Mouse (Mus musculus) adrenal gland, postnatal 14 days (tissue): Measurements from ENCODE around the gene Ap4e1. TPM values are rescaled to one million over a fixed set of nuclear protein-coding genes. Genes with fewer than 3 reads are reported as not detected.
"Not testable (repeated sequence)": the region's sequence is repeated elsewhere in the genome, so short reads cannot be mapped to it uniquely, and the experiment has no call there.

Experiments used
- DNase-seq: peaks from one replicate; pipeline ENCODE4 v3.0.0; 2021; ENCODE audit warnings: mixed read lengths
- microRNA-seq, 2 experiments: library from miRNA; unstranded; fragments of <30 nt; microRNA quantifications; one replicate each; pipeline ENCODE4 v1.2.0; 2021
- total RNA-seq: library from RNA; stranded (reverse); gene quantifications from 2 replicates; pipeline ENCODE4 v1.2.3, GENCODE M21; 2021

The Ap4e1 gene
- total RNA-seq, 1 experiment from 2014 or later, result 10.5 TPM

DNA sequence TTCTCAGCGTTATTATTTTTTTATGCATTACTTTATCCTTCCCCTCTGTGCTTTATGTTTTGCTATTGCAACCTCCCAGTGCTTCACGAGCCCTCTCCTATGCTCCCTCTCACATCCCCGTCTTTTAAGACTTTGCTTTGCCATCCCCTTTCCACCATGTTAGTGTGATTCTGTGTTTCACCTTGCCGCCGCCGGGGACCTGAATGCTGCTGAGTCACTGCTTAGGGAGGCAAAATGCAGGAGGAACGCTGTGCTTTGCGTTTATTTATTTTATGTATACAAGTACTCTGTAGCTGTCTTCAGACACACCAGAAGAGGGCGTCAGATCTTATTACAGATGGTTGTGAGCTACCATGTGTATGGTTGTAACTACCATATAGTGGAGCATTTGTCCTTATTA lies 69.1 kb downstream of the Ap4e1 start:
- no peak for DNase-seq

DNA sequence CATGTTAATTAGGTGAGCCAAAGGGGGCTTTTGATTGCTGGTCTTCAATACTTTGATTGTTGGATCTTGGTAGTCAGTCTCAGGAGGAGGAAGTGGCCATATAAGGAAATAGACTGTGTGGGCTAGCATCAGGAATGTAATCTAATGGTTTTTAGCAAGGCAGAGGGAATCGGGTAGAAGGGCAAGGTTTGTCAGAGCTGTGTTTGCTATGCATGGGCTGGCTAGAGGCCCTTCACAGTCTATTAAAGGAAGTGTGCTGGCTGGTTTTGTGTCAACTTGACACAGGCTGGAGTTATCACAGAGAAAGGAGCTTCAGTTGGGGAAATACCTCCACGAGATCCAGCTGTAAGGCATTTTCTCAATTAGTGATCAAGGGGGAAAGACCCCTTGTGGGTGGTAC lies 70.5 kb downstream of the Ap4e1 start:
- not testable (repeated sequence) for DNase-seq

DNA sequence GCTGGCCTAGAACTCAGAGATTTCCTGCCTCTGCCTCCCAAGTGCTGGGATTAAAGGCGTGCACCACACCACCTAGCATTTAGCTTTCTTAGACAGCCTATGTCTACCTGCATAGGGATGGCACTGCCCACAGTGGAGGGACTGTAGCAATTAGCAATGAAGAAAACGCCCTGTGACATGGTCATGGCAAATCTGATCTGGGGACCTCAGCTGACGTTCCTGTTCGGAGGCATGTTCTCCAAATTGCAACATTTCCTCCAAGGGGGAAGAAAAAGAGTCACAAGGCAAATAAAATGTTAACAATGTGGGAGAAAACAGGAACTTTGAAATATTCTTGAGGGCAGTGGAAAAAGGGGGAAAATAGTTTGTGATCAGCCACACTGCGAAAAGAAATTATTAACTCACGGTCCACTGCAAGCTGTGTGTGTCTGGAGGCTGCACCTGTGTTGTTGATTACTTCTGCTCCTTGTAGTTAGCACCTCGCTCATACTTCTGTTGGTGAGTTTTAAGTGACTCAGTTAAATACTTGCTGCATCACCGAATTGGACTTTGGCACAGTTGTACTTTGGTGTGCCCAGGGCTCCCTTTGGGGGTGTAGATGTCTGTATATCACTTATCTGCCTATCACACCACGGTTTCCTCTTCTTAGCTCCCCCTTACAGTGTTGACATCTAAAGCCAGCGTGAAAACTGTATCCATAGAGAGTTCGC lies 71.5 kb downstream of the Ap4e1 start:
- no peak for DNase-seq

DNA sequence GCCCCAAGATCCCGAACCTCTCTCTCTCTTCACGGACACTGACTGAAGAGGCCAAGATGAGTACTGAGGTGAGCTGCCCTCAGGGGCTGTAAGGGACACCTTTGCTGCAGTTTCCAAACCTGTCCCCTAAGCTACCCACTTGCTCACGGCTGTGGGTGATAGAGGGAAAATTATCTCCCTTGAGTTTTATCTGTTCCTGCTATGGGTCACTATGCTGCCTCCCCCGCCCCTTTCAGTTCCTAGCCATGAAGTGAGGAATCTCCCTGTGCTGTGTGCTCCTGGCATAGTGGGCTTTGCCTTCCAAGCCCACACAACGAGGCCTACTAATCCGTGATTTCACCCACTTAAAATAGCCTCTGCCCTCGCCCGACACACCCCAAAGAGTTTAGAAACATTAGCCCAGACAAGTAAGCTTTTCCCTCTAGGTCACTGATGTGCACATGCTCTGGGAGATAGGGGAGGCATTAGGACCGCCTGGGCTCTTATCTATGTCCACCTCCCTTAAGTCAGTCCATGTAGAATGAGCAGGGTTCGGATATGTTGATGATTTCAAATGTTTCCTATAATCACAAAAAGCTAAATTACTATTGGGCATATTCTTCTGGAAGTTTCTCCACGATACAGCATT lies 72.2 kb downstream of the Ap4e1 start:
- DNase-seq, result no peak

DNA sequence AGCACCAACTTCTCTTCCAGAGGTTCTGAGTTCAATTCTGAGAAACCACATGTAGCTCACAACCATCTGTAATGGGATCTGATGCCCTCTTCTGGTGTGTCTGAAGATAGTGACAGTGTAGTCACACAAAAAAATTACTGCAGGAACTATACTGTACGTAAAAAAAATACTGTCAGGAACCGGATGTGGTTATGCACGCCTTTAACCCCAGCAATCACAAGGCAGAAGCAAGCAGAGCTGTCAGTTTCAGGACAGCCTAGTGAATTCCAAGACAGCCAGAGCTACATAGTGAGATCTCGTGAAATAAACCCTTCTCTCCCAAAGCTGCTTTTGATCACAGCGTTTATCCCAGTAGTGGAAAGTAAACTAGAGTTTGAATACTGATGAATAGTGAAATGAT lies 77.7 kb downstream of the Ap4e1 start:
- DNase-seq, result no peak

DNA sequence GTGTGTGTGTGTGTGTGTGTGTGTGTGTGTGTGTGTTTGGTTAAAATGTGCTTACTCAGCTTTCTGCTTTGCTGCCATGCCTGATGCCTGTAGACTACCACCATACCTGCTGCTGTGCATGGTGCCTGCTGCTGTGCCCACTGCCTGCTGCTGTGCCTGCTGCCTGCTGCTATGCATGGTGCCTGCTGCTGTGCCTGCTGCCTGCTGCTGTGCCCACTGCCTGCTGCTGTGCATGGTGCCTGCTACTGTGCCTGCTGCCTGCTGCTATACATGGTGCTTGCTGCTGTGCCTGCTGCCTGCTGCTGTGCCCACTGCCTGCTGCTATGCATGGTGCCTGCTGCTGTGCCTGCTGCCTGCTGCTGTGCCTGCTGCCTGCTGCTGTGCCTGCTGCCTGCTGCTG lies 81.6 kb downstream of the Ap4e1 start:
- DNase-seq, result not testable (repeated sequence)

DNA sequence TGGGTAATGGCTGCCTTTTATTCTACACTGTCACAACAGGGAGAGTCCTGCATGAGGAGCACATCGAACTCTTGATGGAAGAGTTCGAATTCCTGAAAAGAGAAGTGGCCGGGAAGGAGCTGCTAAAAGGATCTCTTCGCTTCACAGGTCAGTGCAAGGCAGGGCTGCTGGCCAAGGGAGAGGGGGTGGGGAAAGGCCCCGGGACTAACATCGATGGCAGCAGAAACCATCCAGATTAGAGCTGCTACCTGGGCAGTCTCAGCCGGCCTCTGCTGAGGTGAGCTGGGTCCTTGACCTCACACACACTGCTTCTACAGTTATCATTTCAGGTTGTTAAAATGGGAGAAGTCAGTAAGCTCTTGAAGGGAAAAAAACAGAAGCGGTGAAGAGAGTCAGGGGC lies 83.5 kb downstream of the Ap4e1 start:
- no peak for DNase-seq

DNA sequence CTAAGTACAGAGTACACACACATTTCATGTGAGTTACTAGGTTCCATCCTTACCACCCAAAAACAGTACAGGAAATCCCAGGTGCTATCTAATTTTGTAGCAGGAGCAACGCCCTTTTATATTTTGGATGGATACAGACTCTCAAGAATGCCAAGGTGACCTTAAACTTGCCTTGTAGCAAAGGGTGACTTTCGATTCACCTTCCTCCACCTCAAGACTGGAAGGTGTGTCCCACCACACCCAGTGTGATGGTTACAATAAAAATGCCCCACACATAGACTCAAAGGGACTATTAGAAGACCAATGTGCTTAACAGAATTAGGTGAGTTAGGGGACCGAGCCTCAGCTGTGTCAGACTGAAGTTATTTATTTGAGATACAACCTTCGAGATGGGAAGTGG lies 100.5 kb downstream of the Ap4e1 start:
- no peak for DNase-seq

Small RNA genes within 50 kb of the gene (microRNA-seq; reads per million reads assigned to microRNA genes)
- 0 reads per million in 2 experiments for gene Gm24081

Other genes starting within 250 kb of the Ap4e1 start
- not detected in 2 replicates for gene Usp50, start 225.2 kb upstream of the Ap4e1 start, total RNA-seq
- 48.7 and 51.9 TPM in 2 replicates for gene Trpm7, start 132.5 kb upstream of the Ap4e1 start, total RNA-seq
- 59.1 and 64.9 TPM in 2 replicates for gene Sppl2a, start 75.5 kb upstream of the Ap4e1 start, total RNA-seq
- gene Blvra, start 61.9 kb downstream of the Ap4e1 start, total RNA-seq, result 33.6 and 33.7 TPM in 2 replicates
- gene Ncaph, start 125.2 kb downstream of the Ap4e1 start, total RNA-seq, result 16.0 TPM in 2 replicates
- gene Itpripl1, start 134.7 kb downstream of the Ap4e1 start, total RNA-seq, result 13.8 and 14.4 TPM in 2 replicates
- 1.4 and 1.5 TPM in 2 replicates for gene 1810024B03Rik, start 199.6 kb downstream of the Ap4e1 start, total RNA-seq
- 67.1 and 69.7 TPM in 2 replicates for gene Snrnp200, start 199.7 kb downstream of the Ap4e1 start, total RNA-seq
- gene Ciao1, start 239.1 kb downstream of the Ap4e1 start, total RNA-seq, result 93.5 and 101 TPM in 2 replicates
- gene Tmem127, start 239.2 kb downstream of the Ap4e1 start, total RNA-seq, result 65.1 and 65.3 TPM in 2 replicates